Mouse (Mus musculus) G1E (cell line): ENCODE results near the gene Atg2b. TPM values are rescaled to one million over a fixed set of nuclear protein-coding genes. Genes with fewer than 3 reads are reported as not detected.

Source experiments
- ATAC-seq: 2 replicates; pipeline ENCODE4 v1.8.0; 2016; ENCODE audit warnings: mild to moderate bottlenecking; ENCODE audit not compliant: insufficient number of reproducible peaks, poor library complexity, low FRiP score, severe bottlenecking; ENCODE audit errors: extremely low read depth
- DNase-seq: peaks from one replicate; pipeline ENCODE4 v3.0.0; 2012; ENCODE audit warnings: low spot score
- H3K27me3 ChIP-seq: 2 replicates; pipeline ENCODE4 v1.6.1; 2012; ENCODE audit warnings: mild to moderate bottlenecking, low read length, inconsistent platforms; ENCODE audit not compliant: insufficient read depth
- H3K36me3 ChIP-seq: replicated peaks from 2 replicates; pipeline ENCODE3; 2012; ENCODE audit warnings: mild to moderate bottlenecking, inconsistent platforms
- H3K4me1 ChIP-seq: 2 replicates; pipeline ENCODE4 v1.6.1; 2012; ENCODE audit warnings: low read depth, low read length, inconsistent platforms, mixed read lengths; ENCODE audit not compliant: insufficient read depth
- H3K4me3 ChIP-seq: 2 replicates; pipeline ENCODE4 v1.5.1; 2012; ENCODE audit warnings: low read depth, mild to moderate bottlenecking, inconsistent platforms, low read length, moderate library complexity, mixed read lengths
- H3K9me3 ChIP-seq: replicated peaks from 2 replicates; pipeline ENCODE4 v1.6.1; 2012; ENCODE audit warnings: inconsistent platforms
- CTCF ChIP-seq: IDR thresholded peaks from 2 replicates; pipeline ENCODE4 v1.5.1; 2012; ENCODE audit warnings: low read depth, low read length, inconsistent platforms, mixed read lengths
- GATA1 ChIP-seq: IDR thresholded peaks from 2 replicates; pipeline ENCODE4 v1.6.1; 2012; ENCODE audit warnings: borderline replicate concordance, low read length, inconsistent platforms, mixed read lengths
- GATA2 ChIP-seq: IDR thresholded peaks from 2 replicates; pipeline ENCODE4 v1.6.1; 2012; ENCODE audit warnings: low read depth, low read length, inconsistent platforms, borderline replicate concordance
- POLR2AphosphoS5 ChIP-seq: IDR thresholded peaks from 2 replicates; pipeline ENCODE4 v1.6.1; 2012; ENCODE audit warnings: low read depth, low read length, inconsistent platforms; ENCODE audit not compliant: insufficient replicate concordance
- TAL1 ChIP-seq: conservative IDR thresholded peaks from 2 replicates; pipeline ENCODE4 v1.6.1; 2012; ENCODE audit warnings: low read depth, low read length, inconsistent platforms, mixed read lengths
- polyA plus RNA-seq: library from polyadenylated mRNA; stranded (reverse); fragments of >175 nt; gene quantifications from 2 replicates; pipeline ENCODE4 v1.2.3, GENCODE M21; 2012
- total RNA-seq, 2 experiments: library from RNA; stranded (forward) in 1 of 2; stranded (reverse) in 1 of 2; fragments of 200-1000 nt in 1 of 2; fragments of >200 nt in 1 of 2; fragmentation: Nextera tagmentation in 1 of 2; gene quantifications; 2 replicates each; pipeline ENCODE4 v1.2.3; 2014 to 2017

The Atg2b gene
- total and polyA plus RNA-seq, 3 experiments, result 22.0 to 128 (median 62.0) TPM

GRCm38 (mm10) chr12:105642770-105643321 lies 42.2 kb downstream of the Atg2b start:
- no peaks in the 10 kb centered on the region for H3K4me1 ChIP-seq
- ATAC-seq, result no peak
- H3K4me3 ChIP-seq, result no peak overlapping the region
- no peaks in the 10 kb centered on the region for H3K9me3 ChIP-seq
- DNase-seq, result no peak
- no peak for TF ChIP-seq CTCF
- TF ChIP-seq TAL1, result no peak
- TF ChIP-seq GATA1, result no peak
- no peak for TF ChIP-seq POLR2AphosphoS5
- TF ChIP-seq GATA2, result no peak
- H3K27me3 ChIP-seq, result no peaks in the 10 kb centered on the region
- peaks cover 98% of the 10 kb centered on the region for H3K36me3 ChIP-seq

GRCm38 (mm10) chr12:105637554-105637953 lies 47.5 kb downstream of the Atg2b start:
- TF ChIP-seq GATA2 (no peak), CTCF (peak; percentile 47; the same call in 1 of the 2 replicates)
- 0 out of 2 replicates have a peak, but pooled peaks cover 2% of the 10 kb centered on the region for H3K4me1 ChIP-seq
- H3K4me3 ChIP-seq, result no peak overlapping the region
- ATAC-seq (no peak), DNase-seq (no peak)
- H3K36me3 ChIP-seq, result peaks cover 98% of the 10 kb centered on the region
- no peaks in the 10 kb centered on the region for H3K27me3 ChIP-seq
- H3K9me3 ChIP-seq, result peaks cover 3% of the 10 kb centered on the region; the same call in 1 of the 2 replicates

GRCm38 (mm10) chr12:105636551-105636950 lies 48.5 kb downstream of the Atg2b start:
- DNase-seq (no peak), ATAC-seq (no peak)
- Histone ChIP-seq H3K4me3 (no peak overlapping the region), H3K36me3 (peaks cover 98% of the 10 kb centered on the region), H3K4me1 (0 out of 2 replicates have a peak, but pooled peaks cover 2% of the 10 kb centered on the region), H3K27me3 (no peaks in the 10 kb centered on the region), H3K9me3 (peaks cover 6% of the 10 kb centered on the region; the same call in 1 of the 2 replicates)
- TF ChIP-seq POLR2AphosphoS5, result no peak

GRCm38 (mm10) chr12:105634374-105635067 lies 50.5 kb downstream of the Atg2b start:
- H3K36me3 ChIP-seq, result peaks cover 86% of the 10 kb centered on the region
- no peaks in the 10 kb centered on the region for H3K27me3 ChIP-seq
- peaks cover 15% of the 10 kb centered on the region for H3K9me3 ChIP-seq
- ATAC-seq (no peak), DNase-seq (no peak)
- H3K4me3 ChIP-seq, result no peak overlapping the region
- TF ChIP-seq TAL1 (no peak), GATA1 (no peak), GATA2 (no peak), CTCF (no peak), POLR2AphosphoS5 (no peak)
- 0 out of 2 replicates have a peak, but pooled peaks cover 2% of the 10 kb centered on the region for H3K4me1 ChIP-seq

- Histone ChIP-seq H3K9me3 (peaks cover 2% of the 10 kb centered on the region; the same call in 1 of the 2 replicates), H3K4me3 (no peak overlapping the region), H3K36me3 (peaks cover 72% of the 10 kb centered on the region), H3K4me1 (peaks cover 2% of the 10 kb centered on the region; the same call in 1 of the 2 replicates), H3K27me3 (no peaks in the 10 kb centered on the region)
- DNase-seq (no peak), ATAC-seq (no peak)
- TF ChIP-seq POLR2AphosphoS5 (no peak), GATA1 (no peak), TAL1 (no peak), CTCF (no peak), GATA2 (no peak)
These were observed 59.2 kb downstream of the Atg2b start for GRCm38 (mm10) chr12:105625798-105626197.

- H3K36me3 ChIP-seq, result peaks cover 85% of the 10 kb centered on the region
- ATAC-seq (no peak), DNase-seq (no peak)
- no peak overlapping the region for H3K4me3 ChIP-seq
- H3K27me3 ChIP-seq, result no peaks in the 10 kb centered on the region
- peaks cover 7% of the 10 kb centered on the region; the same call in 1 of the 2 replicates for H3K4me1 ChIP-seq
- TF ChIP-seq TAL1 (no peak), GATA2 (no peak), GATA1 (no peak), POLR2AphosphoS5 (no peak), CTCF (no peak)
- no peaks in the 10 kb centered on the region for H3K9me3 ChIP-seq
These were observed 62.0 kb downstream of the Atg2b start for GRCm38 (mm10) chr12:105622981-105623539.
